Mouse (Mus musculus): Measurements from ENCODE around the gene Sox6. TPM values are rescaled to one million over a fixed set of nuclear protein-coding genes. Genes with fewer than 3 reads are reported as not detected.

Gene Sox6
- polyA plus RNA-seq, 1 experiment from 2014 or later: 79.3 TPM

DNA sequence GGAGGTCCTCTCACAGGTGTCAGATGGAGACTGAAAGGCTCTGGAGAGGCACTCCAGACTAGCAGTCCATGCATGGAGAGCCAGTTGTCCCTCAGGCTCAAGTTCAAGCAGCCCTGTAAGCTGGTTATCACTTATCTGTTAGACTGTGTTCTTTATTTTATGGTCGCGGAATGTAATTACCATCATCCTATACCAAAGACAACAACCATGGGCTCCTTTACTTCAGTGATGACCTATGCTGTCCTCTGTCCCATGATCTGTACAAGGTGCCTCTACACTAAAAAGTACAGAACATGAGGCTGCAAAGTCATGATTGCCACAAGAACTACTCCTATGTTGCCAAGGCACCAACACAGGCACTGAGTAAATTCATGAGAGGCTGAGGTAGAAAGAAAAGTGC lies 259.1 kb downstream of the Sox6 start:
- no peak overlapping the region for H3K9ac ChIP-seq (ENCODE audit: low read length)
- H3K4me3 ChIP-seq (ENCODE audit: low read depth, low read length): no peak overlapping the region
- no peak overlapping the region for H3K4me2 ChIP-seq (ENCODE audit: low read depth)
- no peak for ATAC-seq (ENCODE audit: insufficient read depth, low FRiP score, low TSS enrichment)
- WGBS: 98% methylated on average over 2 of the region's 2 CpGs
- 0 out of 2 replicates have a peak, but pooled peaks cover 2% of the 10 kb centered on the region for H3K9me3 ChIP-seq (ENCODE audit: control insufficient read depth, low read length)
- H3K36me3 ChIP-seq (ENCODE audit: control insufficient read depth, insufficient read depth, low read length): no peaks in the 10 kb centered on the region; the same call in 1 of the 2 replicates
- no peak for DNase-seq (ENCODE audit: low spot score)
- H3K27me3 ChIP-seq (ENCODE audit: control insufficient read depth, insufficient read depth, low read length): no peaks in the 10 kb centered on the region
- H3K27ac ChIP-seq (ENCODE audit: low read depth, low read length): no peak overlapping the region
- H3K4me1 ChIP-seq (ENCODE audit: control insufficient read depth, insufficient read depth, low read length): no peaks in the 10 kb centered on the region

DNA sequence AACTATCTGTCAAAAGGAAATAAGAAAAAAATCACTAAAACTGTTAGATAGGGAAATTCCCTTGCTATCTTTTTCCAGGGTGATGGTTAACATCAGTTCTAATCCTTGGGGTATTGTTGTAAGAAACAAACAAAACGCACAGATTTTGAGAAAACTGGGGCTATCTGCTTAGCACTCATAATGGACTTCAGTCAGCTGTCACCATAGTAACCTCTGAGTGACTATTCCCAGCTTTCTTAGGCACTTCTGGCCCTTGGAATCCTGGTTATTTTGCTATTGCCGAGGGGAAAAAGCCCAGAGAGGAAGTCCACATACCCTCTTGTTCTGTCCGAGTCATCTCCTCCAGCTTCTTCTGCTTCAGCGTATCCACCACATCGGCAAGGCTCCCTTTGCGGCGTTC lies 261.9 kb downstream of the Sox6 start:
- Histone ChIP-seq H3K9me3 (ENCODE audit: control insufficient read depth, low read length) (0 out of 2 replicates have a peak, but pooled peaks cover 2% of the 10 kb centered on the region), H3K9ac (ENCODE audit: low read length) (no peak overlapping the region), H3K4me3 (ENCODE audit: low read depth, low read length) (no peak overlapping the region), H3K27me3 (ENCODE audit: control insufficient read depth, insufficient read depth, low read length) (no peaks in the 10 kb centered on the region), H3K27ac (ENCODE audit: low read depth, low read length) (no peak overlapping the region), H3K4me1 (ENCODE audit: control insufficient read depth, insufficient read depth, low read length) (no peaks in the 10 kb centered on the region), H3K36me3 (ENCODE audit: control insufficient read depth, insufficient read depth, low read length) (no peaks in the 10 kb centered on the region; the same call in 1 of the 2 replicates), H3K4me2 (ENCODE audit: low read depth) (no peak overlapping the region)
- DNase-seq (ENCODE audit: low spot score): no peak
- no peak for ATAC-seq (ENCODE audit: insufficient read depth, low FRiP score, low TSS enrichment)
- 71% methylated on average over 7 of the region's 7 CpGs for WGBS

DNA sequence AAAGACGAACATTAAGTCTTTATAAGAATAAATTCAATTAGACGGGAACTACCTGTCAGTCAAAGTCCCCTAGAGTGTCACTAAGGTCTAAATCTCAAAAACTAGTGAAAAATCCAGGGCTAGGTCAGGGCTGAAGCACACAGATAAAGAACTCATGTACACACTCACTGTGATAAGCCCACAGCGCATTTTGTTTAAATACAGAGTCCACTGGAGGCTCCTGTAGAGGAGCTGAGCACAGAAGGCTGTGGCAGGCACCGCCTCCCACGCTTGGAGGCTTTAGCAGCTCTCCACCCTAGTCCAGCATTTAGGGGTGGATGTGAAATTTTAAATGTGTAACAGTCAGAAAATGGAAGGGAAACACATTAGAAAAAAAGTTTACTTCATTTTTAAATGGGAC lies 262.3 kb downstream of the Sox6 start:
- Histone ChIP-seq H3K4me3 (ENCODE audit: low read depth, low read length) (no peak overlapping the region), H3K9ac (ENCODE audit: low read length) (no peak overlapping the region), H3K4me1 (ENCODE audit: control insufficient read depth, insufficient read depth, low read length) (no peaks in the 10 kb centered on the region), H3K4me2 (ENCODE audit: low read depth) (no peak overlapping the region), H3K27me3 (ENCODE audit: control insufficient read depth, insufficient read depth, low read length) (no peaks in the 10 kb centered on the region), H3K27ac (ENCODE audit: low read depth, low read length) (no peak overlapping the region), H3K9me3 (ENCODE audit: control insufficient read depth, low read length) (0 out of 2 replicates have a peak, but pooled peaks cover 2% of the 10 kb centered on the region), H3K36me3 (ENCODE audit: control insufficient read depth, insufficient read depth, low read length) (no peaks in the 10 kb centered on the region; the same call in 1 of the 2 replicates)
- 77% methylated on average over 5 of the region's 5 CpGs for WGBS
- ATAC-seq (ENCODE audit: insufficient read depth, low FRiP score, low TSS enrichment): no peak
- DNase-seq (ENCODE audit: low spot score): no peak

DNA sequence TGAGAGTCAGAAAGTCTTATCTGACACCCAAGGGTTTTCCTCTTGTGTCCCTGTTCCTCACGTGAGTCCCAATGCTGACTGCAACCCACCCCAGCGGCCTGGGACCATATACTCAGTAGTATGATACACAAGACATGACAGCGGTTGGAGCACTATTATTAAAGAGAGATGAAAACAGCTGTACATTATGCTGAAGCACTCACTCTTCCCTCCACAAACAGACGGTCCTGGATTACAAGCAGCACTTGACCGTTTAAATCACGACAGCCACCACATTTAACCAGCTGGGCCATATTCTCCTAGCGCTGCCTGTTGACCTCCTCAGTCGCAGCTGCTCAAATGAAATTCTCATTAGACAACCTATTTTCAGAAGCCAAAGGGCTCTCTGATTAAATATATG lies 272.3 kb downstream of the Sox6 start:
- WGBS: 84% methylated on average over 8 of the region's 8 CpGs
- Histone ChIP-seq H3K9me3 (ENCODE audit: control insufficient read depth, low read length) (no peaks in the 10 kb centered on the region), H3K9ac (ENCODE audit: low read length) (no peak overlapping the region), H3K4me3 (ENCODE audit: low read depth, low read length) (no peak overlapping the region), H3K27me3 (ENCODE audit: control insufficient read depth, insufficient read depth, low read length) (no peaks in the 10 kb centered on the region), H3K36me3 (ENCODE audit: control insufficient read depth, insufficient read depth, low read length) (no peaks in the 10 kb centered on the region), H3K4me2 (ENCODE audit: low read depth) (no peak overlapping the region), H3K27ac (ENCODE audit: low read depth, low read length) (no peak overlapping the region), H3K4me1 (ENCODE audit: control insufficient read depth, insufficient read depth, low read length) (no peaks in the 10 kb centered on the region)
- ATAC-seq (ENCODE audit: insufficient read depth, low FRiP score, low TSS enrichment): no peak
- no peak for DNase-seq (ENCODE audit: low spot score)

DNA sequence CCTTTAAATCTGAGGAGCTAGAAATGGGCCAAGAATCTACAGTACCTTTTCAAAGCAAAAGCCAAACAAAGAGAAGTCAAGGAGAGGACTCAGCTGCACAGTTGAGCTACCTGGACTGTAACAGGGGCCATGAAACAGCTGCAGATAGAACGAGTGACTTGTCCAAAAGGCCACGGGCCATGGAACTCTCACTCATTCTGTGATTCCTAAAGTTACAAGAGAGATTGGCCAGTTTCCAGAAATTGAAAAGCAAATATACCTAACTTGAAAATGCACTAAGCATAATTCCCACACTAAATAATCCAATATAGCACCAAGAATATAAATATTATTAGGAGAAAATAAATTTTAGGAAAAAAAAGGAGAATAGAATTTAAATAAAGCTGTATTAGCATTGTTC lies 274.7 kb downstream of the Sox6 start:
- no peak overlapping the region for H3K4me3 ChIP-seq (ENCODE audit: low read depth, low read length)
- no peaks in the 10 kb centered on the region for H3K36me3 ChIP-seq (ENCODE audit: control insufficient read depth, insufficient read depth, low read length)
- DNase-seq (ENCODE audit: low spot score) (no peak), ATAC-seq (ENCODE audit: insufficient read depth, low FRiP score, low TSS enrichment) (no peak)
- WGBS: 76% methylated on average over 2 of the region's 2 CpGs
- H3K9me3 ChIP-seq (ENCODE audit: control insufficient read depth, low read length): no peaks in the 10 kb centered on the region
- H3K27ac ChIP-seq (ENCODE audit: low read depth, low read length): no peak overlapping the region
- no peak overlapping the region for H3K4me2 ChIP-seq (ENCODE audit: low read depth)
- no peaks in the 10 kb centered on the region for H3K27me3 ChIP-seq (ENCODE audit: control insufficient read depth, insufficient read depth, low read length)
- no peak overlapping the region for H3K9ac ChIP-seq (ENCODE audit: low read length)
- no peaks in the 10 kb centered on the region for H3K4me1 ChIP-seq (ENCODE audit: control insufficient read depth, insufficient read depth, low read length)

DNA sequence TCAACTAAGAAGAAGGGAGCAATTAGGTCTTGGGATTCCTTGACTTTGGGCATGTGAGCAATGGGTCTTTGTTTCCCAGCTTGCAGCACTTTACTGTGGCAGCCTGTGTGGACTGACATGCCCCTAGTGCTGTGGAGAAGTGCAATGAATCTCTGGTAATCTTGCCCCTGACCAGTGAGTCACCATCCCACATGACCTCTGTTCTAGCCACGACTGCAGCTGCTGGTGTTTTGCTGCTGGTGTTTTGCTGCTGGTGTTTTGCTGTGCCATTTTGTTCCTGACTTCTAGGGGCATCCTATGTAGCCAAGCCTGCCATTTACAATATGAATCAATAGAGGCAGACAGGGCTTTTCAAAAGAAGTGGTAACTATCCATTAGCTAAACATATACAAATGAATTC lies 280.4 kb downstream of the Sox6 start:
- ATAC-seq (ENCODE audit: insufficient read depth, low FRiP score, low TSS enrichment) (no peak), DNase-seq (ENCODE audit: low spot score) (no peak)
- 45% methylated on average over 1 of the region's 1 CpGs for WGBS
- Histone ChIP-seq H3K9ac (ENCODE audit: low read length) (no peak overlapping the region), H3K4me3 (ENCODE audit: low read depth, low read length) (no peak overlapping the region), H3K27me3 (ENCODE audit: control insufficient read depth, insufficient read depth, low read length) (no peaks in the 10 kb centered on the region), H3K4me2 (ENCODE audit: low read depth) (no peak overlapping the region), H3K36me3 (ENCODE audit: control insufficient read depth, insufficient read depth, low read length) (no peaks in the 10 kb centered on the region), H3K9me3 (ENCODE audit: control insufficient read depth, low read length) (no peaks in the 10 kb centered on the region), H3K4me1 (ENCODE audit: control insufficient read depth, insufficient read depth, low read length) (no peaks in the 10 kb centered on the region), H3K27ac (ENCODE audit: low read depth, low read length) (no peak overlapping the region)

DNA sequence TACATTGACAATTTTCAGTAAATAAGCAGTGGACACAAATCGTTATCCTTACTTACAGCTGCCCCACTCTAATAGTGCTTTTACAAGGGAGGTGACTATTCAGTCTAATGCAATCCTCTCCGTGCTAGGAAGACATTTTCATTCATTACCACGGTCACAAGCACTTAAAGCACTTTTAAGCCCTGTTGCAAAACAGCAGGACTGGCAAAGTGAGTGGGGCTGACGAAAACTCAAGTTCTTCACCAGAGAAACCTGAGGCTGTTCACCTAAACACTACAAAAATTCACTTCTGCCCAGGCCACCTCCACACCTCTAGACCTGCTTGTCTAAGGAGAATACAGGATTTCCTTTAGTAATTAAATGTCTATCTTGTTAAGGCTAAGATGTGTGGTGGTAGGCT lies 283.3 kb downstream of the Sox6 start:
- H3K9me3 ChIP-seq (ENCODE audit: control insufficient read depth, low read length): no peaks in the 10 kb centered on the region
- no peak overlapping the region for H3K4me3 ChIP-seq (ENCODE audit: low read depth, low read length)
- 57% methylated on average over 4 of the region's 4 CpGs for WGBS
- H3K27ac ChIP-seq (ENCODE audit: low read depth, low read length): no peak overlapping the region
- H3K4me1 ChIP-seq (ENCODE audit: control insufficient read depth, insufficient read depth, low read length): peaks cover 19% of the 10 kb centered on the region
- H3K4me2 ChIP-seq (ENCODE audit: low read depth): no peak overlapping the region
- H3K9ac ChIP-seq (ENCODE audit: low read length): no peak overlapping the region
- H3K27me3 ChIP-seq (ENCODE audit: control insufficient read depth, insufficient read depth, low read length): no peaks in the 10 kb centered on the region
- DNase-seq (ENCODE audit: low spot score) (no peak), ATAC-seq (ENCODE audit: insufficient read depth, low FRiP score, low TSS enrichment) (no peak)
- H3K36me3 ChIP-seq (ENCODE audit: control insufficient read depth, insufficient read depth, low read length): no peaks in the 10 kb centered on the region

DNA sequence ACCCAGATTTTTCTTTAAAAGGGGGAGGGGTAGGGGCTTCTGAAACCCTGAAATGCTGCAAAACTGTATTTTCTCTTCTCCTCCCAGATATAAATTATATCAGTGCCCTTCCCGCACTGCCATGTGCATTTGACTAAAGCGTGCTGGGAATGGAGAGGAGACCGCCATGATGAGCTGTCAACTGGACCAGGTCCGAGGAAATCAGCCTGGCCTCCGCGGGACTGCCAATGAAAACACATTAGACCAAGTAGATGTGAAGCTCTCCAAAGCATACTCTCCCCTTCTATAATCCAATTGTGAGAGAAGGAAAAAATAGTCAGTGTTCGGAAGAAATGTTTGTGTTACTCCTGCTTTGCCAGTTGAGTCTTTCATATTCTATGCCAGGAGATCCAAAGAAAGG lies 284.4 kb downstream of the Sox6 start:
- H3K4me1 ChIP-seq (ENCODE audit: control insufficient read depth, insufficient read depth, low read length): peaks cover 22% of the 10 kb centered on the region
- H3K9me3 ChIP-seq (ENCODE audit: control insufficient read depth, low read length): no peaks in the 10 kb centered on the region
- no peak overlapping the region for H3K4me3 ChIP-seq (ENCODE audit: low read depth, low read length)
- ATAC-seq (ENCODE audit: insufficient read depth, low FRiP score, low TSS enrichment) (no peak), DNase-seq (ENCODE audit: low spot score) (no peak)
- H3K36me3 ChIP-seq (ENCODE audit: control insufficient read depth, insufficient read depth, low read length): no peaks in the 10 kb centered on the region
- no peak overlapping the region for H3K9ac ChIP-seq (ENCODE audit: low read length)
- no peak overlapping the region for H3K27ac ChIP-seq (ENCODE audit: low read depth, low read length)
- no peak overlapping the region for H3K4me2 ChIP-seq (ENCODE audit: low read depth)
- WGBS: 85% methylated on average over 7 of the region's 7 CpGs
- H3K27me3 ChIP-seq (ENCODE audit: control insufficient read depth, insufficient read depth, low read length): no peaks in the 10 kb centered on the region

DNA sequence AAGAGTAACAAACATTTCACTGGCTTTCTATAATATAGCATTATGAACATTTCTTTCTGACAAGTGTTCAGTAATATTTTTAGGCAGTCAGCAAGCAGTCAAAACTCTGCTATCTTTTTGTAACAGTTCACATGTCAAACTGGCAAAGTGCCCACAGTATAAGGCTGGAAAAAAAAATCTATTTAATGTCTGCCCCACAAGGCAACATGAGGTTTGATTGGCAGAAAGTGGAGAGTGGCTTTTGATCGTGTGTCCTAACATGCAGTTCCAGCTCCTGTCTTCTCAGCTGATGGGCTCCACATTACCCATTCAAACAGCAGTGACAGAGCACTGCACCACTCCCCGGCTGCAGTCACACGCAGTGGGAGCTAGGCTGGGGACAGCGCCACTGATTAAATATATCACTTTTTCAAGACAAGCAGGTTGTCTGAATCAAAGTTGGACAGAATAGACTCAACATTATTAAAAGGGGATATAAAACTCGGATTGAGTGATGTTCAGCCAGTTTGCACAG lies 286.4 kb downstream of the Sox6 start:
- Histone ChIP-seq H3K36me3 (ENCODE audit: control insufficient read depth, insufficient read depth, low read length) (no peaks in the 10 kb centered on the region), H3K4me1 (ENCODE audit: control insufficient read depth, insufficient read depth, low read length) (peaks cover 22% of the 10 kb centered on the region), H3K27me3 (ENCODE audit: control insufficient read depth, insufficient read depth, low read length) (no peaks in the 10 kb centered on the region), H3K9ac (ENCODE audit: low read length) (no peak overlapping the region), H3K27ac (ENCODE audit: low read depth, low read length) (no peak overlapping the region), H3K9me3 (ENCODE audit: control insufficient read depth, low read length) (no peaks in the 10 kb centered on the region), H3K4me2 (ENCODE audit: low read depth) (no peak overlapping the region), H3K4me3 (ENCODE audit: low read depth, low read length) (no peak overlapping the region)
- DNase-seq (ENCODE audit: low spot score) (peak; percentile 23), ATAC-seq (ENCODE audit: insufficient read depth, low FRiP score, low TSS enrichment) (no peak)
- WGBS: 20% methylated on average over 5 of the region's 5 CpGs

Measured in neural tube, embryonic 11.5 days (tissue).